Mouse (Mus musculus): ENCODE measurements around the gene Timm50.

Gene Timm50

GRCm38 (mm10) chr7:28268576-28268975 is 43.3 kb downstream of the Timm50 start:
- no peak for DNase-seq (ENCODE audit: low read depth)

- no peak for DNase-seq (ENCODE audit: low read depth)
These were observed 43.8 kb downstream of the Timm50 start for GRCm38 (mm10) chr7:28268042-28268531.

- peak; percentile 72 for DNase-seq (ENCODE audit: low read depth)
These were observed 44.5 kb downstream of the Timm50 start, which contains the start of gene Eid2 for GRCm38 (mm10) chr7:28267129-28268041. TSS of gene Eid2 (plus strand) at chr7:28267881.

- DNase-seq (ENCODE audit: low read depth) = no peak
These were observed 46.5 kb downstream of the Timm50 start for GRCm38 (mm10) chr7:28265391-28265790.

- no peak for DNase-seq (ENCODE audit: low read depth)
These were observed 48.1 kb downstream of the Timm50 start for GRCm38 (mm10) chr7:28263786-28264185.

GRCm38 (mm10) chr7:28262861-28263260 is 49.0 kb downstream of the Timm50 start:
- DNase-seq (ENCODE audit: low read depth) = no peak

Measured in fibroblast of lung, adult 2 months (primary cell).